Mouse (Mus musculus): ENCODE data around the gene Armc12. TPM values are rescaled to one million over a fixed set of nuclear protein-coding genes. Genes with fewer than 3 reads are reported as not detected.
A peak's percentile ranks its signal among the peaks of the same experiment; 100 is the strongest.

Gene Armc12
- polyA plus RNA-seq, 1 experiment from 2014 or later = not detected

- Histone ChIP-seq H3K9ac (ENCODE audit: low read depth, low read length) (0 out of 2 replicates have a peak overlapping the region, but pooled peaks have one; percentile 1), H3K4me3 (ENCODE audit: low read depth, low read length) (no peak overlapping the region), H3K4me2 (ENCODE audit: low read depth, low read length) (no peak overlapping the region), H3K36me3 (ENCODE audit: control insufficient read depth, insufficient read depth) (no peaks in the 10 kb centered on the region), H3K27ac (ENCODE audit: low read length) (peak overlapping the region; percentile 64), H3K27me3 (ENCODE audit: control insufficient read depth, insufficient read depth, low read depth, low read length) (no peaks in the 10 kb centered on the region), H3K4me1 (ENCODE audit: control insufficient read depth, low read depth, low read length) (peaks cover 36% of the 10 kb centered on the region), H3K9me3 (replicated peaks; ENCODE audit: control insufficient read depth, low read length) (no peaks in the 10 kb centered on the region)
- 17% methylated on average over 9 of the region's 9 CpGs for WGBS (ENCODE audit: insufficient replicate concordance)
- no peak for ATAC-seq (ENCODE audit: low read depth)
Observed at GRCm38 (mm10) chr17:28511616-28512541, 18.7 kb upstream of the Armc12 start.

- no peaks in the 10 kb centered on the region for H3K9me3 ChIP-seq (replicated peaks; ENCODE audit: control insufficient read depth, low read length)
- peak overlapping the region; percentile 64 for H3K27ac ChIP-seq (ENCODE audit: low read length)
- peaks cover 4% of the 10 kb centered on the region for H3K27me3 ChIP-seq (ENCODE audit: control insufficient read depth, insufficient read depth, low read depth, low read length)
- no peaks in the 10 kb centered on the region for H3K36me3 ChIP-seq (ENCODE audit: control insufficient read depth, insufficient read depth)
- ATAC-seq (ENCODE audit: low read depth) = peak; percentile 83
- H3K9ac ChIP-seq (ENCODE audit: low read depth, low read length) = 0 out of 2 replicates have a peak overlapping the region, but pooled peaks have one; percentile 1
- no peak overlapping the region for H3K4me3 ChIP-seq (ENCODE audit: low read depth, low read length)
- H3K4me2 ChIP-seq (ENCODE audit: low read depth, low read length) = no peak overlapping the region
- H3K4me1 ChIP-seq (ENCODE audit: control insufficient read depth, low read depth, low read length) = peaks cover 40% of the 10 kb centered on the region
- WGBS (ENCODE audit: insufficient replicate concordance) = 50% methylated on average over 6 of the region's 6 CpGs
Observed at GRCm38 (mm10) chr17:28512696-28513095, 17.9 kb upstream of the Armc12 start.

- Histone ChIP-seq H3K9me3 (replicated peaks; ENCODE audit: control insufficient read depth, low read length) (no peaks in the 10 kb centered on the region), H3K36me3 (ENCODE audit: control insufficient read depth, insufficient read depth) (no peaks in the 10 kb centered on the region), H3K4me3 (ENCODE audit: low read depth, low read length) (no peak overlapping the region), H3K27ac (ENCODE audit: low read length) (peak overlapping the region; percentile 64), H3K9ac (ENCODE audit: low read depth, low read length) (no peak overlapping the region), H3K27me3 (ENCODE audit: control insufficient read depth, insufficient read depth, low read depth, low read length) (peaks cover 9% of the 10 kb centered on the region), H3K4me1 (ENCODE audit: control insufficient read depth, low read depth, low read length) (peaks cover 40% of the 10 kb centered on the region), H3K4me2 (ENCODE audit: low read depth, low read length) (no peak overlapping the region)
- no peak for ATAC-seq (ENCODE audit: low read depth)
- WGBS (ENCODE audit: insufficient replicate concordance) = 34% methylated on average over 1 of the region's 1 CpGs
Observed at GRCm38 (mm10) chr17:28513337-28513736, 17.3 kb upstream of the Armc12 start.

GRCm38 (mm10) chr17:28513844-28514243 lies 16.8 kb upstream of the Armc12 start:
- Histone ChIP-seq H3K4me2 (ENCODE audit: low read depth, low read length) (no peak overlapping the region), H3K9ac (ENCODE audit: low read depth, low read length) (no peak overlapping the region), H3K36me3 (ENCODE audit: control insufficient read depth, insufficient read depth) (no peaks in the 10 kb centered on the region), H3K4me1 (ENCODE audit: control insufficient read depth, low read depth, low read length) (peaks cover 41% of the 10 kb centered on the region), H3K4me3 (ENCODE audit: low read depth, low read length) (no peak overlapping the region), H3K9me3 (replicated peaks; ENCODE audit: control insufficient read depth, low read length) (no peaks in the 10 kb centered on the region), H3K27me3 (ENCODE audit: control insufficient read depth, insufficient read depth, low read depth, low read length) (peaks cover 11% of the 10 kb centered on the region), H3K27ac (ENCODE audit: low read length) (peak overlapping the region; percentile 64)
- WGBS (ENCODE audit: insufficient replicate concordance) = 23% methylated on average over 7 of the region's 7 CpGs
- no peak for ATAC-seq (ENCODE audit: low read depth)

GRCm38 (mm10) chr17:28514555-28514954 lies 16.1 kb upstream of the Armc12 start:
- Histone ChIP-seq H3K27me3 (ENCODE audit: control insufficient read depth, insufficient read depth, low read depth, low read length) (peaks cover 11% of the 10 kb centered on the region), H3K4me1 (ENCODE audit: control insufficient read depth, low read depth, low read length) (peaks cover 47% of the 10 kb centered on the region), H3K36me3 (ENCODE audit: control insufficient read depth, insufficient read depth) (no peaks in the 10 kb centered on the region), H3K4me3 (ENCODE audit: low read depth, low read length) (no peak overlapping the region), H3K9me3 (replicated peaks; ENCODE audit: control insufficient read depth, low read length) (no peaks in the 10 kb centered on the region), H3K9ac (ENCODE audit: low read depth, low read length) (no peak overlapping the region), H3K27ac (ENCODE audit: low read length) (no peak overlapping the region), H3K4me2 (ENCODE audit: low read depth, low read length) (no peak overlapping the region)
- WGBS (ENCODE audit: insufficient replicate concordance) = 52% methylated on average over 5 of the region's 5 CpGs
- no peak for ATAC-seq (ENCODE audit: low read depth)

- H3K4me2 ChIP-seq (ENCODE audit: low read depth, low read length) = no peak overlapping the region
- H3K27me3 ChIP-seq (ENCODE audit: control insufficient read depth, insufficient read depth, low read depth, low read length) = peaks cover 11% of the 10 kb centered on the region
- no peaks in the 10 kb centered on the region for H3K9me3 ChIP-seq (replicated peaks; ENCODE audit: control insufficient read depth, low read length)
- no peak for ATAC-seq (ENCODE audit: low read depth)
- peaks cover 46% of the 10 kb centered on the region for H3K4me1 ChIP-seq (ENCODE audit: control insufficient read depth, low read depth, low read length)
- no peaks in the 10 kb centered on the region for H3K36me3 ChIP-seq (ENCODE audit: control insufficient read depth, insufficient read depth)
- H3K9ac ChIP-seq (ENCODE audit: low read depth, low read length) = no peak overlapping the region
- H3K4me3 ChIP-seq (ENCODE audit: low read depth, low read length) = no peak overlapping the region
- WGBS (ENCODE audit: insufficient replicate concordance) = 37% methylated on average over 10 of the region's 10 CpGs
- no peak overlapping the region for H3K27ac ChIP-seq (ENCODE audit: low read length)
Observed at GRCm38 (mm10) chr17:28515431-28516341, 14.9 kb upstream of the Armc12 start.

DNA sequence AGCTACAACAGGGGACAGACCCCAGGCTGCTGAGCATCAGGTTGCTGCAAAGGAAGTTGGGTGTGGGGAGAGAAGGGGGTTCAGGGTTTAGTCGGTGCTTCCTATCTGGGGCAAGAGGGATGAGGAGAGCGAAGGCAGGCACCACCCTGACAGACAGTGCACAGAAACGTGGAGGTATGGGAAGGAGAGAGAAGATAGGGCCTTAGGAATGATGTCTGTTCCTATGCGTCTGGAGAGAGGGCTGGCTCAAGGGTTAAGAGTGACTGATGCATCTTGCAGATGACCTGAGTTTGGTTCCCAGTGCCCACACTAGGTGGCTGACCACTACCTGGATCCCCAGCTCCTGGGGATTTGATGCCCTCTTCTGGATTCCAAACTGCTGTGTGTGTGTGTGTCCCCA lies 13.7 kb upstream of the Armc12 start:
- Histone ChIP-seq H3K4me3 (ENCODE audit: low read depth, low read length) (no peak overlapping the region), H3K27me3 (ENCODE audit: control insufficient read depth, insufficient read depth, low read depth, low read length) (peaks cover 13% of the 10 kb centered on the region), H3K27ac (ENCODE audit: low read length) (no peak overlapping the region), H3K36me3 (ENCODE audit: control insufficient read depth, insufficient read depth) (no peaks in the 10 kb centered on the region), H3K9me3 (replicated peaks; ENCODE audit: control insufficient read depth, low read length) (no peaks in the 10 kb centered on the region), H3K9ac (ENCODE audit: low read depth, low read length) (no peak overlapping the region), H3K4me1 (ENCODE audit: control insufficient read depth, low read depth, low read length) (peaks cover 41% of the 10 kb centered on the region), H3K4me2 (ENCODE audit: low read depth, low read length) (no peak overlapping the region)
- 30% methylated on average over 4 of the region's 4 CpGs for WGBS (ENCODE audit: insufficient replicate concordance)
- ATAC-seq (ENCODE audit: low read depth) = no peak

DNA sequence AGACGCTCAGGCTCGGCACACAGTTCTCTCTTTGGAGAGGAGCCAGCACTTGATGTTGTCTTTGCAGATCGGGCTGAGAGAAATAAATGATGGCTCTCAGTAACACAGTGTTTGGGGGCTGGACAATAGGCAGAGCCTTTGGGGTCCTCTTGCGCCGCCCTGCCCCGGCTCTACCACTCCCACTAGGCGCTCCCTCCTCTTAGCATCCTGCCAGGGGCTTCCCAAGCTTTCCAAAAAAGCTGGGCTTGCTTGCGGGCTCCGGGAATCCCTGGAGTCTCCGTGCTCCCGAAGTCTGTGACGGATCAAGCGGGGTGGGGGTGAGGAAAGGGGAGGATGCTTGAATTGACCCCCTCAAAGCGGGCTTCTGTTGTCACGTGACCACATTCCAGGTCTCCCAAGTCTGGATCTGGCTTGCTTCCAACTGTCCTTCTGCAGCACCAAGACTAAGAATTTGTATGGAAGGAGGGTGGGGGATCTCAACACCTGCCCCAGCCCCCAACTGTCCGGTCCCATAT lies 13.1 kb upstream of the Armc12 start, which contains the start of gene Fkbp5:
Gene Fkbp5, minus strand, starts transcription at position 87 of the 515 bp plus-strand sequence.
- Histone ChIP-seq H3K27me3 (ENCODE audit: control insufficient read depth, insufficient read depth, low read depth, low read length) (peaks cover 19% of the 10 kb centered on the region), H3K9ac (ENCODE audit: low read depth, low read length) (peak within 1 kb of the TSS; percentile 61)

More for the DNA sequence above, 13.1 kb upstream of the Armc12 start, which contains the start of gene Fkbp5:
- WGBS (ENCODE audit: insufficient replicate concordance) = 14% methylated on average over 16 of the region's 16 CpGs
- peak within 1 kb of the TSS; percentile 54 for H3K4me3 ChIP-seq (ENCODE audit: low read depth, low read length)
- H3K36me3 ChIP-seq (ENCODE audit: control insufficient read depth, insufficient read depth) = no peaks in the 10 kb centered on the region
- H3K4me1 ChIP-seq (ENCODE audit: control insufficient read depth, low read depth, low read length) = peaks cover 40% of the 10 kb centered on the region
- H3K27ac ChIP-seq (ENCODE audit: low read length) = peak within 1 kb of the TSS; percentile 80
- H3K4me2 ChIP-seq (ENCODE audit: low read depth, low read length) = peak within 1 kb of the TSS; percentile 68
- H3K9me3 ChIP-seq (replicated peaks; ENCODE audit: control insufficient read depth, low read length) = no peaks in the 10 kb centered on the region
- ATAC-seq (ENCODE audit: low read depth) = no peak

All from liver, embryonic 16.5 days (tissue).